ENCODE assay signal across 32 mouse cellular contexts in genomic region chr17:56929101-56929500, GRCm38 (mm10). TPM values are rescaled to one million over a fixed set of nuclear protein-coding genes. Genes with fewer than 3 reads are reported as not detected.
DNase-seq lines count a peak whose midpoint lies in the region; ATAC-seq lines count a peak whose summit lies in the region.
"Had no signal": no experiment of that assay in that cellular context is flagged by ENCODE, and none has a peak within 500 bp of the region (broad histone marks: within the 10 kb centered on the region; RNA-seq: fewer than 3 reads in every experiment).

No protein-coding gene starts in this region.

- H3K9ac ChIP-seq in heart, embryonic 16.5 days (ENCODE audit: low read length), result no peak overlapping the region
- H3K9ac ChIP-seq: embryonic facial prominence, embryonic 12.5 days; forebrain, embryonic 13.5 days; lung, embryonic 15.5 days; midbrain, embryonic 15.5 days had no signal

- no peak overlapping the region for H3K4me3 ChIP-seq in heart, embryonic 16.5 days (ENCODE audit: low read length)
- H3K4me3 ChIP-seq: embryonic facial prominence, embryonic 12.5 days; erythroblast, embryonic 14.5 days; forebrain, embryonic 13.5 days; left cerebral cortex, adult 2 months; limb, embryonic 10.5 days; liver, embryonic 13.5 days; lung, embryonic 15.5 days; midbrain, embryonic 15.5 days; myocyte had no signal

- peaks cover 19% of the 10 kb centered on the region for H3K4me1 ChIP-seq in heart, embryonic 16.5 days (ENCODE audit: control insufficient read depth, insufficient read depth, low read length)

- no peaks in the 10 kb centered on the region for H3K9me3 ChIP-seq in heart, embryonic 16.5 days (replicated peaks; ENCODE audit: control insufficient read depth, low read length)
- H3K9me3 ChIP-seq: embryonic facial prominence, embryonic 12.5 days; forebrain, embryonic 13.5 days; limb, embryonic 10.5 days; liver, embryonic 13.5 days; lung, embryonic 15.5 days; midbrain, embryonic 15.5 days had no signal

- H3K27me3 ChIP-seq in heart, embryonic 16.5 days (ENCODE audit: control insufficient read depth, insufficient read depth, low read length), result no peaks in the 10 kb centered on the region
- H3K27me3 ChIP-seq: embryonic facial prominence, embryonic 12.5 days; forebrain, embryonic 13.5 days; liver, embryonic 13.5 days; lung, embryonic 15.5 days; midbrain, embryonic 15.5 days had no signal

- ATAC-seq in heart, embryonic 16.5 days (replicated peaks; ENCODE audit: extremely low read depth, insufficient read depth, low FRiP score), result peak; percentile 47
- ATAC-seq: activated CD4-positive, CD25-positive, alpha-beta regulatory T cell, adult 4 months; forebrain, embryonic 13.5 days; hindbrain, embryonic 16.5 days; intestine, embryonic 16.5 days; midbrain, embryonic 15.5 days had no signal

- intact Hi-C loops in heart, postnatal 14 days (cut with DNase I), result no loop called here

- H3K36me3 ChIP-seq in heart, embryonic 16.5 days (ENCODE audit: control insufficient read depth, insufficient read depth), result peaks cover 7% of the 10 kb centered on the region; the same call in 1 of the 2 replicates

- H3K4me2 ChIP-seq in heart, embryonic 16.5 days (ENCODE audit: low read depth, low read length), result no peak overlapping the region
- H3K4me2 ChIP-seq: embryonic facial prominence, embryonic 12.5 days; forebrain, embryonic 13.5 days; liver, embryonic 13.5 days; lung, embryonic 15.5 days; midbrain, embryonic 15.5 days had no signal

- peak overlapping the region; percentile 61 for H3K27ac ChIP-seq in heart, embryonic 16.5 days (ENCODE audit: low read length)
- H3K27ac ChIP-seq: embryonic facial prominence, embryonic 12.5 days; forebrain, embryonic 13.5 days; left cerebral cortex, adult 2 months; limb, embryonic 10.5 days; lung, embryonic 15.5 days; macrophage; midbrain, embryonic 15.5 days had no signal

- peak; percentile 77 for DNase-seq in heart, adult 11 months
- no peak for DNase-seq in heart, adult 18-20 months
- DNase-seq in heart, postnatal 14 days, result no peak
- peak; percentile 31 for DNase-seq in ES-CJ7 (ENCODE audit: low read depth, low spot score)
- DNase-seq in R1 (ENCODE audit: low read depth, low spot score), result peak; percentile 25
- no peak for DNase-seq in kidney, postnatal 4 days
- DNase-seq: B cell, adult 2 months; gastrocnemius, postnatal 10 days; kidney, postnatal 36 days; layer of hippocampus, adult 9-11 months; liver, embryonic 13.5 days; right cerebral cortex, postnatal 14 days; thymus, adult 2 months had no signal

RNA-seq across cellular contexts. Expression of gene Mllt1, which starts 6.1 kb away (rescaled TPM):
- 10 to 100 TPM; 24.3 to 25.9 TPM for total RNA-seq in heart, adult 18-20 months (2021)
- polyA plus RNA-seq in heart, embryonic 16.5 days (2015; fragmentation: Nextera tagmentation; extraction: Ambion mirVana), result 26.4 and 31.1 TPM in 2 replicates
- 10 to 100 TPM; 22.0 to 22.7 TPM for total RNA-seq in heart, postnatal 14 days (2021)

RNA-seq across cellular contexts. Expression of gene Acer1, which starts 52.8 kb away (rescaled TPM):
- total RNA-seq in heart, adult 18-20 months (2021), result not detected
- 0.05 TPM in 1 of 2 replicates, not detected in the other for polyA plus RNA-seq in heart, embryonic 16.5 days (2015; fragmentation: Nextera tagmentation; extraction: Ambion mirVana)
- total RNA-seq in heart, postnatal 14 days (2021), result not detected
- total RNA-seq: gastrocnemius, postnatal 10 days; hematopoietic stem cell, adult 5-6 weeks; left cerebral cortex, adult 2 months had no signal
- polyA plus RNA-seq: activated CD4-positive, CD25-positive, alpha-beta regulatory T cell, adult 4 months; embryonic facial prominence, embryonic 12.5 days; erythroblast, embryonic 14.5 days; forebrain, embryonic 13.5 days; frontal cortex, adult 2 months; hindbrain, embryonic 16.5 days; kidney, embryonic 14.5 days; limb, embryonic 10.5 days; liver, embryonic 13.5 days; lung, embryonic 15.5 days; macrophage; midbrain, embryonic 15.5 days; myocyte; neural tube, embryonic 14.5 days; spleen, adult 2 months; stomach, embryonic 14.5 days had no signal

RNA-seq across cellular contexts. Expression of gene 1700061G19Rik, which starts 53.8 kb away (rescaled TPM):
- total RNA-seq in heart, adult 18-20 months (2021), result not detected
- 0.30 and 0.61 TPM in 2 replicates for polyA plus RNA-seq in heart, embryonic 16.5 days (2015; fragmentation: Nextera tagmentation; extraction: Ambion mirVana)
- not detected for total RNA-seq in heart, postnatal 14 days (2021)
- total RNA-seq: hematopoietic stem cell, adult 5-6 weeks; left cerebral cortex, adult 2 months had no signal
- polyA plus RNA-seq: erythroblast, embryonic 14.5 days; macrophage had no signal

RNA-seq across cellular contexts. Expression of gene Acsbg2, which starts 54.9 kb away (rescaled TPM):
- not detected for total RNA-seq in heart, adult 18-20 months (2021)
- polyA plus RNA-seq in heart, embryonic 16.5 days (2015; fragmentation: Nextera tagmentation; extraction: Ambion mirVana), result not detected in 2 replicates
- not detected for total RNA-seq in heart, postnatal 14 days (2021)
- total RNA-seq: gastrocnemius, postnatal 10 days; hematopoietic stem cell, adult 5-6 weeks; left cerebral cortex, adult 2 months had no signal
- polyA plus RNA-seq: embryonic facial prominence, embryonic 12.5 days; erythroblast, embryonic 14.5 days; forebrain, embryonic 13.5 days; hindbrain, embryonic 16.5 days; intestine, embryonic 16.5 days; kidney, embryonic 14.5 days; limb, embryonic 10.5 days; liver, embryonic 13.5 days; lung, embryonic 15.5 days; macrophage; midbrain, embryonic 15.5 days; myocyte; neural tube, embryonic 14.5 days; spleen, adult 2 months; stomach, embryonic 14.5 days had no signal

Comparison
In these comparisons a context has a peak if more than half of its experiments do, and no peak if none do; other contexts are left out.
1. DNase-seq: peak in heart, adult 11 months (single experiment), ES-CJ7 (single experiment) and R1 (single experiment); none in heart, adult 18-20 months (0 of 2), heart, postnatal 14 days (0 of 2) and kidney, postnatal 4 days (0 of 2).